Mouse (Mus musculus): Measurements from ENCODE around the gene Oosp2. TPM values are rescaled to one million over a fixed set of nuclear protein-coding genes. Genes with fewer than 3 reads are reported as not detected.

Gene Oosp2
- not detected for polyA plus RNA-seq (2017; shearing (Covaris generic))

- no peak for ATAC-seq
Observed at GRCm38 (mm10) chr19:11660459-11660858, at the start of gene Oosp2. Gene Oosp2, minus strand, starts transcription at chr19:11660559.

DNA sequence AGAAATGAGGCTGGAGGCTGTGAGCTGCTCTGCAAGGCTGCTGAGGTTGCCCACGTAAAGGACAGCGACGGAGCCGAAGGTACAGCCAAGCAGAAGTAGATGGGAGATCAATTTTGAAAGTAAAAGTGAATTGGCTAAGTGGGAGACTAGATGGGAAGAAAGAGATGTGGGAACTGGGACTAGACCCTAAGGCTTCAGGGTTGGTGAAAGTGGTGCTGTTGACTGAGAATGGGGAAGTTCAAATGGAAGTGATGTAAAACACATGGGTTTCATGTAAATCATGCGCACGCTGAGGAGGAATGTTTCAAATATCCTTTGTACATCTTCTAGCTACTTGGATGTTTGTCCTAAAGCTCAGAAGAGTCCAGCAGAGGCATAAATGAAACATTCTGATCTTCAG lies 38.0 kb upstream of the Oosp2 start:
- no peak for ATAC-seq

GRCm38 (mm10) chr19:11696755-11697154 lies 36.4 kb upstream of the Oosp2 start, which contains the start of gene Oosp3:
Gene Oosp3, plus strand, starts transcription at chr19:11697055.
- no peak for ATAC-seq

DNA sequence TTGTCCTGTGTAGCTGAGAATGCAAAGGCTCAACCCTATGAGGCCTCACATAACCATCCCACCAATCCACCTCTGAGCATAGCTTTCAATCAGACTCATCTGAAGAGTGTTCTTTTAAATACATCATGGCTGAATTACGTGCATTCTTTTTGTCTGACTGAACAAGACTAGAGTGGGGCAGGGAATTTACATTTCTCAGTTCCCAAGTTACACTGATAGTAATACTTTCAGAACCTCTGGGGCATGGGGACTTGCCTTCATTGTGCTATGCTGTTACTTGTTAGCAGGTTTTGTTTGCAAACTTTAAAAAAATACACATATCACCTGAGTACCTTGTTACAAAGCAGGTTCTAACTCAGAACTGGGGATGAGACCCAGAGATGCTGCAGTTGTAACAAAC lies 31.1 kb upstream of the Oosp2 start:
- ATAC-seq = no peak

- no peak for ATAC-seq
Observed at GRCm38 (mm10) chr19:11690839-11691238, 30.5 kb upstream of the Oosp2 start, which contains the start of gene Oosp1. Gene Oosp1, minus strand, starts transcription at chr19:11691150.

DNA sequence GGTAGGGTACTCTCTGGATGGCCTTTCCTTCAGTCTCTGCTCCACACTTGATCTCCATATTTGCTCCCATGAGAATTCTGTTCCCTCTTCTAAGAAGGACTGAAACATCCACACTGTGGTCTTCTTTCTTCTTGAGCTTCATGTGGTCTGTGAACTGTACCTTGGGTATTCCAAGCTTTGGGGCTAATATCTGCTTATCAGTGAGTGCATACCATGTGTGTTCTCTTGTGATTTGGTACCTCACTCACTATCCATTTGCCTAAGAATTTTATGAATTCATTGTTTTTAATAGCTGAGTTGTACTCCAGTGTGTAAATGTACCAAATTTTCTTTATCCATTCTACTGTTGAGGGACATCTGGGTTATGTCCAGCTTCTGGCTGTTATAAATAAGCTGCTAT lies 1.2 kb upstream of the Oosp2 start:
- ATAC-seq = no peak

DNA sequence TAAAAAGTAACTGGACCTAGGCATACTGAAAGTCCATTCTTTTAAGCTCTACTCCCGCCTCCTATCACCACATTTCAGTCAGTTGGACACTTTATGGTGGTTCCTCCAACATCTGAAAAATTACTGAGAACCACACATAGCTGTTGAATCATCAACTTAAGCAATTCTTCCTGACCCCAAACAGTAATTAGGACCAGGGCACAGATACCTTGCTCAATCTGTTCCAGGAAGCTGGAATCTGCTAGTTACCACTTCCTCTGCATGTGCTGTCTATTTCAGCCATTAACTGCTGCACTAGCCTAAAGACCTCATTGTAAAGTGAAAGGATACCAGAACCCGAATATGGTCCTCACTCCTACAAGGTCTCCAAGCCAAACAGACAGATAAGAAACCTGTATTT lies 1.2 kb downstream of the Oosp2 start:
- ATAC-seq = no peak

GRCm38 (mm10) chr19:11649564-11649963 lies 10.8 kb downstream of the Oosp2 start:
- no peak for ATAC-seq

- ATAC-seq = no peak
Observed at GRCm38 (mm10) chr19:11646166-11646565, 14.2 kb downstream of the Oosp2 start.

- ATAC-seq = no peak
Observed at GRCm38 (mm10) chr19:11640732-11641131, 19.6 kb downstream of the Oosp2 start, which contains the start of gene Ms4a3. Gene Ms4a3, minus strand, starts transcription at chr19:11640851.

DNA sequence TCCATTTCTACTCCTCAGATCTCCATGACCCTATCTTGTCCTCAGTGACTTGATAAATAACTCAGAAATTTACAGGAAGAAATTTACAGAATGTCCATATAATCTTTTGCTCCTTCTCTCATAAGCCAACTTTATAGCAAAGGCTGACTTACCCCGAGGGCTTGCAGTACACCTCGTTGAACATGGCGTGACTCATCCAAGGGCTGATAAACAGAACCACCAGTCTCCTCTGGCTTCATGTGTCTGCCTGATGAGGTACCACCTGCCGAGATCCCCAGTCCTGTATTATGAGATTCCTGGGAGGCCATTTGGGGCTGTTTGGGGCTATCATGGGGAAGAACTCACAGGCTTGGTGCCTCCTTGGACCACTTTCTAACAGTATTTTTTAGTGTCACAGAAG lies 21.3 kb downstream of the Oosp2 start:
- no peak for ATAC-seq

DNA sequence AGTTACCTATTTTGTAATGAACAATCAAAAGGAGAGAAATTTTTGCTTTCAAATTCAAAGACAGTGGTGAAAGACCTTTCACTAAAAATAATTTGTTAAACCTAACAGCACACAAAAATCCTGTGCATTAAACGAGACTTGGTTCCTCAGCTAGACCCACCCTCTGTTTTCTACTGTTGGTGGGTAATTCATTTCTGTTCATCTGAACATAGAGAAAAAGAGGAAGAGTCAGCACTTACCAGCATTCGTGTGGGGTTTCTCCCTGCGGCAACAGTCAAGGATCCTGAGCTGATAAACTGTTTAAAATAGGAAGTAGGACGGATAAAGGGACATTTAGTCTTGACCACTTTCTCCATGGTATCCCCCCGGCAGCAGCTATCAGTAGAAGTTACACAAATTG lies 24.8 kb downstream of the Oosp2 start:
- ATAC-seq = no peak

- ATAC-seq = no peak
Observed at GRCm38 (mm10) chr19:11634330-11634729, 26.0 kb downstream of the Oosp2 start.

DNA sequence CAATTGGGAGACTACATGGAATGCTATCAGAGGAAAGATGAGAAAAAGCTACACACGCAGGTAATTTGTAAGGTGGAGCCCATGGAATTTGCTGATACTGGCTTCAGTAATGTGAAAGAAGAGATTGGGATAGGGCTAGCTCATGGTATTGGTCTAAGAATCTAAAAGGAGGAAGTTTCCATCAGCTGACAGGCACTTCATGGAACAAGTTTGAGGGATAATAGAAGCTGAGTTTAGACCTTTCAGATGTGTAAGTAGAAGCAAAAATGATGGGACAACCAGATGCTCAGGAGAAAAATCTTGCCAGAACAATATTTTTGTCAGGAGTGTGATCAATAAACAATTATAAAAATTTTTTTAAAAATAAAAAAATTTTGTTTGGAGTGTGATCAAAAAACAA lies 26.6 kb downstream of the Oosp2 start:
- ATAC-seq = no peak

GRCm38 (mm10) chr19:11625231-11625630 lies 35.1 kb downstream of the Oosp2 start:
- ATAC-seq = no peak

GRCm38 (mm10) chr19:11624800-11625199 lies 35.6 kb downstream of the Oosp2 start:
- ATAC-seq = no peak

DNA sequence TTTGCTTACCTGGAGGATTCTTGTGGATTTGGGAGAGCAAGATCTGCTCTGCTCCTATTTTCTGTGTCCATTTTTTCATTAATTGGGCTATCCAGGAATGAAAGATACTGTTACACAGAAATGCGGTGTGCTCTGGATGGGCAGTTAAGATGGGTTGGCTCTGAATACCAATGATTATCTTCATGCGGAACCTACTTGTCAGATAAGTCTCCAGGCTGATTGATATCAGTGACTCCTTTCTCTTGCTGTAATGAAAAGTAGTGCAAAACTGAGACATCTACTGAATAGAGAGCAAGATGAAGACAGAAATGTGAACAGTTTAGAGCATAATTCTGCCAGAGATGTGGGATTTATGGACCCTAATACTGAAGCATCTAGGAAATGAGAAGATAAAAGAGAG lies 36.8 kb downstream of the Oosp2 start, which contains the start of gene Ms4a2:
Ms4a2 (minus strand) TSS at position 169 of the 400 bp plus-strand sequence.
- ATAC-seq = no peak

GRCm38 (mm10) chr19:11617983-11618382 lies 42.4 kb downstream of the Oosp2 start:
- no peak for ATAC-seq

DNA sequence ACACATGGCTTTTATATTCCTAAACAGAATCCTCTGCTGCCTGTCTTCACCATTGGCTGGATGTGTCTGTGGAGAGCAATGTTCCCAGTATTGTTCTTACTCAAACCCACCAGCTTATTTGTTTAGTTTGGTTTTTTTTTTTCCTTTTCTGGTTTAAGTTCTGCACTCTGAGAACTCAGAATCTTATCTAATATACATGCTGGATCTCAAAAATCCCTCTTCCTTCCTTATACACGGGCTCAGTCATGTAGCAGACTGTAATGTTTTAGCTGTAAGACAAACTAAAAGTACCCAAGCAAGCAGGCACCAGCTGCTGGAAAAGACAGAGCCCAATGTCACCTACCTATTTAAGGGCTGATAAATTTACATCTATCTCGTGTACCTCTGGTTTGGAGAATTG lies 45.6 kb downstream of the Oosp2 start:
- ATAC-seq = no peak

- no peak for ATAC-seq
Observed at GRCm38 (mm10) chr19:11613776-11614443, 46.4 kb downstream of the Oosp2 start.

- ATAC-seq = no peak
Observed at GRCm38 (mm10) chr19:11613084-11613483, 47.3 kb downstream of the Oosp2 start.

GRCm38 (mm10) chr19:11612293-11612692 lies 48.1 kb downstream of the Oosp2 start:
- ATAC-seq = no peak

DNA sequence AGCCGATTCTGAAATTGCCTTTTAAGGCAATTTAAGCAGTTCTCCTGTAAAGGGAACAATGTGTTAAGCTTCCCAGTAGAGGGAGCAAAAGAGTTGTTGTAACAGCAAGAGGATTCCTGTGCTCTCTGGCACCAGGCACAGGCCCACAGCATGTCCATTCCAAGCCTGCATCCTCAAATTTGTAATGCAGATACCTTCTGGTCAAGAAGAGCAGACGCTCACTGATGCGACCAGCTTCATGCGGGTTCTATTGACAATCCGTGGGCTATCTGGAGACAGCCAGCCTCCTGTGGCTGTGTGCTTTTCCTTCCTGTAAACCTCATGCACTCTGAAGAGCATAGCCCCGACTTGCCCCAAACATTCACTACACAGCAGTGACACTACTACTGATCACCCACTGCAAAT lies 48.8 kb downstream of the Oosp2 start:
- peak; percentile 43 for ATAC-seq

- peak; percentile 50 for ATAC-seq
Observed at GRCm38 (mm10) chr19:11608172-11608571, 52.2 kb downstream of the Oosp2 start.

DNA sequence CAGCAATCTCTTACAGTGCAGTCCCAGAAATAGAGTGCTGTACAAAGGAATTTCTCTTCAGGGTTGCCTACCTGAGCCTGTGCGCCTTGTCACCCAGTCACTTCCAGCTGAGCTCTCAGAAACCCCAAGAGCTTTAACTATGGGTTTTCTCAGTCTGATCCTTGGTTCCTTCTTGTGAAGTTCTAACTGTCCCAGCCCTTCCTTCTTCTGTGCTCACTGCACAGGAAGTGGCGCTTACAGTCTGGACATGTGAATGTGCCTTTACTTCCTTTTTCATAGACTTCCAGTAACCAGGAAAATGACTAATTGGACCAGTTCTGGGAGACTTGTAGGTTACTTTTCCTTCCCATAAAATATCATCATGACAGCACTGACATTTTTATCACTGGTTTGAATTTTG lies 55.8 kb downstream of the Oosp2 start, which contains the start of gene Ms4a6d:
Ms4a6d (minus strand) TSS at position 247 of the 400 bp plus-strand sequence.
- ATAC-seq = no peak
